Mouse (Mus musculus) subcutaneous adipose tissue, adult 2 months (tissue): Measurements from ENCODE around the gene Zfp664. TPM values are rescaled to one million over a fixed set of nuclear protein-coding genes. Genes with fewer than 3 reads are reported as not detected.

Source experiments
- polyA plus RNA-seq: library from polyadenylated mRNA; depleted of rRNA; stranded (reverse); fragments of >200 nt; gene quantifications from 2 replicates; pipeline ENCODE4 v1.2.3, GENCODE M21; 2012; ENCODE audit warnings: low replicate concordance; rRNA removed

The Zfp664 gene
- 26.0 and 31.8 TPM in 2 replicates for polyA plus RNA-seq

GRCm38 (mm10) chr5:124862013-124862866, at the start of gene Zfp664, which contains the start of gene Ccdc92:
Zfp664 (plus strand) TSS chr5:124862691.
Ccdc92 (minus strand) TSS chr5:124862424.

Other genes with a start within 250 kb of the Zfp664 start
- gene Atp6v0a2, start 234.1 kb upstream of the Zfp664 start, polyA plus RNA-seq, result 40.0 and 51.1 TPM in 2 replicates
- gene Dnah10, start 137.6 kb upstream of the Zfp664 start, polyA plus RNA-seq, result 0.17 and 0.18 TPM in 2 replicates
- gene Ccdc92, start 267 bp upstream of the Zfp664 start, polyA plus RNA-seq, result 0.85 and 5.5 TPM in 2 replicates
- gene Rflna, start 140.5 kb downstream of the Zfp664 start, polyA plus RNA-seq, result 2.1 and 7.5 TPM in 2 replicates